Mouse (Mus musculus) ES-E14 (cell line): ENCODE results near the gene Gab1. TPM values are rescaled to one million over a fixed set of nuclear protein-coding genes. Genes with fewer than 3 reads are reported as not detected.

ENCODE experiments used
- DNase-seq: peaks from one replicate; pipeline ENCODE4 v3.0.0-alpha.2; 2013; ENCODE audit warnings: low read depth, low spot score
- H3K27ac ChIP-seq: 2 replicates; pipeline ENCODE4 v1.5.1; 2012; ENCODE audit warnings: low read depth, mild to moderate bottlenecking, low read length, moderate library complexity, mixed read lengths; ENCODE audit not compliant: poor library complexity, insufficient read depth, severe bottlenecking
- H3K36me3 ChIP-seq: 2 replicates; pipeline ENCODE4 v1.6.1; 2012; ENCODE audit warnings: mild to moderate bottlenecking, low read length, moderate library complexity, mixed read lengths; ENCODE audit not compliant: control insufficient read depth, poor library complexity, insufficient read depth, severe bottlenecking
- H3K4me1 ChIP-seq, 2 experiments: fragments of 150-350 bp in 1 of 2; sonication (generic) in 1 of 2; 2 replicates each; pipeline ENCODE4 v1.6.1; 2012; ENCODE audit warnings: low read length in 2 of 2, mild to moderate bottlenecking in 1 of 2, mixed read lengths in 1 of 2; ENCODE audit not compliant: control insufficient read depth in 2 of 2, insufficient read depth in 2 of 2, poor library complexity in 1 of 2
- H3K4me3 ChIP-seq, 2 experiments: fragments of 150-350 bp in 1 of 2; sonication (generic) in 1 of 2; 2 replicates each; pipeline ENCODE4 v1.5.1; 2012; ENCODE audit warnings: low read length in 2 of 2, low read depth in 1 of 2, mild to moderate bottlenecking in 1 of 2, mixed read lengths in 1 of 2; ENCODE audit not compliant: insufficient read depth in 1 of 2, poor library complexity in 1 of 2, severe bottlenecking in 1 of 2
- H3K9ac ChIP-seq: 2 replicates; pipeline ENCODE4 v1.6.1; 2012; ENCODE audit warnings: low read depth, mild to moderate bottlenecking, low read length, mixed read lengths; ENCODE audit not compliant: poor library complexity, insufficient read depth, severe bottlenecking
- H3K9me3 ChIP-seq: fragments of 150-350 bp; sonication (generic); 2 replicates; pipeline ENCODE4 v1.6.1; 2012; ENCODE audit warnings: low read depth, mild to moderate bottlenecking, low read length; ENCODE audit not compliant: control insufficient read depth, insufficient read depth
- CHD2 ChIP-seq: IDR thresholded peaks from 2 replicates; pipeline ENCODE4 v1.6.1; 2014; ENCODE audit warnings: mild to moderate bottlenecking, low read depth, low read length, inconsistent platforms
- HCFC1 ChIP-seq: IDR thresholded peaks from 2 replicates; pipeline ENCODE4 v1.6.1; 2012; ENCODE audit warnings: low read length, inconsistent platforms, borderline replicate concordance; ENCODE audit not compliant: insufficient read depth
- MAFK ChIP-seq: IDR thresholded peaks from 2 replicates; pipeline ENCODE4 v1.6.1; 2014; ENCODE audit warnings: mild to moderate bottlenecking, low read depth, low read length, inconsistent platforms; ENCODE audit not compliant: insufficient read depth
- ZC3H11A ChIP-seq: IDR thresholded peaks from 2 replicates; pipeline ENCODE4 v1.6.1; 2012; ENCODE audit warnings: low read depth, mild to moderate bottlenecking, inconsistent platforms, low read length, borderline replicate concordance
- ZNF384 ChIP-seq: IDR thresholded peaks from 2 replicates; pipeline ENCODE4 v1.6.1; 2012; ENCODE audit warnings: low read depth, low read length, inconsistent platforms
- in situ Hi-C, 2 experiments: fragments of 600-800 bp; cut with MboI; formaldehyde crosslinking; loops; one replicate each; pipeline ENCODE4 v1.15.1; 2025; ENCODE audit warnings: low sequenced_read_pairs in 2 of 2, inconsistent platforms in 1 of 2; ENCODE audit not compliant: unreplicated experiment in 2 of 2
- total RNA-seq: library from RNA; depleted of rRNA; stranded (reverse); fragments of 300-350 nt; gene quantifications from 2 replicates; pipeline ENCODE4 v1.2.3, GENCODE M21; 2012; rRNA removed

Gene Gab1
- total RNA-seq, result 55.1 and 70.9 TPM in 2 replicates

GRCm38 (mm10) chr8:80880196-80881106 is at the start of gene Gab1:
Gene Gab1 (minus strand): TSS chr8:80880519.
- Histone ChIP-seq H3K36me3 (no peaks in the 10 kb centered on the region), H3K27ac (no peak within 1 kb of the TSS), H3K4me1 (no peaks in the 10 kb centered on the region), H3K4me3 (peak within 1 kb of the TSS; percentile 71 to 90), H3K9me3 (no peaks in the 10 kb centered on the region), H3K9ac (peak within 1 kb of the TSS; percentile 65)
- peak; percentile 93 for DNase-seq
- in situ Hi-C loops, result no loop called here
- peak; percentile 81 for TF ChIP-seq HCFC1
- no peak for TF ChIP-seq CHD2

GRCm38 (mm10) chr8:80928770-80929169 is 48.5 kb upstream of the Gab1 start:
- H3K36me3 ChIP-seq, result no peaks in the 10 kb centered on the region
- no peak overlapping the region for H3K27ac ChIP-seq
- in situ Hi-C loops, result no loop called here
- no peak overlapping the region for H3K4me3 ChIP-seq
- TF ChIP-seq ZNF384 (no peak), MAFK (peak; percentile 88)
- DNase-seq, result no peak
- no peaks in the 10 kb centered on the region for H3K4me1 ChIP-seq
- no peaks in the 10 kb centered on the region for H3K9me3 ChIP-seq
- no peak overlapping the region for H3K9ac ChIP-seq

GRCm38 (mm10) chr8:80923794-80924316 is 43.5 kb upstream of the Gab1 start:
- TF ChIP-seq MAFK (no peak), ZC3H11A (no peak), CHD2 (no peak), HCFC1 (no peak), ZNF384 (no peak)
- no peaks in the 10 kb centered on the region for H3K36me3 ChIP-seq
- DNase-seq, result no peak
- in situ Hi-C loops, result no loop called here
- H3K4me1 ChIP-seq, result peaks cover 0 to 2% of the 10 kb centered on the region in 2 experiments; a peak in 1 of 4 replicates
- H3K27ac ChIP-seq, result no peak overlapping the region
- H3K4me3 ChIP-seq, result no peak overlapping the region
- no peak overlapping the region for H3K9ac ChIP-seq
- H3K9me3 ChIP-seq, result no peaks in the 10 kb centered on the region

- in situ Hi-C loops, result no loop called here
- Histone ChIP-seq H3K4me1 (peaks cover 0 to 2% of the 10 kb centered on the region in 2 experiments; a peak in 1 of 4 replicates), H3K9me3 (no peaks in the 10 kb centered on the region), H3K27ac (no peak overlapping the region), H3K36me3 (no peaks in the 10 kb centered on the region), H3K4me3 (no peak overlapping the region), H3K9ac (no peak overlapping the region)
- TF ChIP-seq ZC3H11A, result no peak
- DNase-seq, result no peak
Measured at GRCm38 (mm10) chr8:80922642-80923041, 42.3 kb upstream of the Gab1 start.

GRCm38 (mm10) chr8:80919130-80919529 is 38.8 kb upstream of the Gab1 start:
- Histone ChIP-seq H3K4me1 (peaks cover 2 to 4% of the 10 kb centered on the region in 2 experiments; a peak in 1 of 4 replicates), H3K27ac (no peak overlapping the region; the same call in 1 of the 2 replicates), H3K36me3 (no peaks in the 10 kb centered on the region), H3K9ac (no peak overlapping the region; the same call in 1 of the 2 replicates), H3K4me3 (peak overlapping the region in 1 of 2 experiments; percentile 70; a peak in 2 of 4 replicates), H3K9me3 (no peaks in the 10 kb centered on the region)
- TF ChIP-seq ZNF384, result no peak
- TF ChIP-seq ZC3H11A, result no peak
- TF ChIP-seq CHD2, result no peak
- TF ChIP-seq HCFC1, result no peak
- no peak for TF ChIP-seq MAFK
- DNase-seq, result no peak
- in situ Hi-C loops, result no loop called here
